Mouse (Mus musculus): ENCODE measurements around the gene Zfp317.
"Not testable (repeated sequence)": the region's sequence is repeated elsewhere in the genome, so short reads cannot be mapped to it uniquely, and the experiment has no call there.

GRCm38 (mm10) chr9:19694285-19694684 lies 72.4 kb downstream of the Zfp317 start:
- not testable (repeated sequence) for TF ChIP-seq CTCF, EP300 (IDR thresholded peaks at IDR 0.05)
